In the genomic region with DNA sequence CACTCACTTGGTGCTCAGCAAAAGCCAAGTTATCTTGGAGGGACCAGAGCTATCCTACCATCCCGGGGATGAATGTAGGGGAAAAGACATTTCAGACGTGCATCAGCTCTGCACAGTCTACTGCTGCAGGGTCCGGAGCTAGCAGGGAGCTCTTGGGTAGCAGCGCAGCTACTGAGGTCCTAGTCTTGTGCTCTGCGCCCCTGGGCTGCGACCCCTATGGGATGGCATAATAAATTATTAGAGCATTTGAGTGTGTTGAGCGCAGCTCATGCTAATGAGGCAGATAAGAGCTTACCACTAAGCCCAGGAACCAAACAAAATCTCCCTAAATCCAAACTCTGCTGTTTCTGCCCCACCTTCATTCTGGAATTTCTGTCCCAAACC, we compare ENCODE assay signal across 12 mouse cellular contexts. TPM values are rescaled to one million over a fixed set of nuclear protein-coding genes. Genes with fewer than 3 reads are reported as not detected.
A peak's percentile ranks its signal among the peaks of the same experiment; 100 is the strongest.
DNase-seq lines count a peak whose midpoint lies in the region; ATAC-seq lines count a peak whose summit lies in the region.
"Had no signal": no experiment of that assay in that cellular context is flagged by ENCODE, and none has a peak within 500 bp of the region (broad histone marks: within the 10 kb centered on the region; RNA-seq: fewer than 3 reads in every experiment).

No protein-coding gene starts in this region.

- no peaks in the 10 kb centered on the region for H3K4me1 ChIP-seq in embryonic facial prominence, embryonic 12.5 days
- H3K4me1 ChIP-seq in forebrain, embryonic 15.5 days = peaks cover 30% of the 10 kb centered on the region
- H3K4me1 ChIP-seq in midbrain, embryonic 10.5 days = peaks cover 42% of the 10 kb centered on the region
- no peaks in the 10 kb centered on the region; the same call in 1 of the 2 replicates for H3K4me1 ChIP-seq in neural tube, embryonic 14.5 days (ENCODE audit: control insufficient read depth, insufficient read depth, low read length)

- 0 out of 2 replicates have a peak overlapping the region, but pooled peaks have one; percentile 9 for H3K4me2 ChIP-seq in embryonic facial prominence, embryonic 12.5 days (replicated peaks)
- peak overlapping the region; percentile 47 for H3K4me2 ChIP-seq in forebrain, embryonic 15.5 days (replicated peaks)
- peak overlapping the region; percentile 53 for H3K4me2 ChIP-seq in neural tube, embryonic 14.5 days (ENCODE audit: low read depth, low read length)

- 0 out of 2 replicates have a peak, but pooled peaks cover 4% of the 10 kb centered on the region for H3K9me3 ChIP-seq in embryonic facial prominence, embryonic 12.5 days
- H3K9me3 ChIP-seq in forebrain, embryonic 15.5 days = no peaks in the 10 kb centered on the region
- H3K9me3 ChIP-seq in midbrain, embryonic 10.5 days (replicated peaks) = peaks cover 6% of the 10 kb centered on the region; the same call in 1 of the 2 replicates
- no peaks in the 10 kb centered on the region for H3K9me3 ChIP-seq in neural tube, embryonic 14.5 days (ENCODE audit: control insufficient read depth, low read length)

- no peak overlapping the region for H3K27ac ChIP-seq in embryonic facial prominence, embryonic 12.5 days
- H3K27ac ChIP-seq in forebrain, embryonic 15.5 days (replicated peaks) = peak overlapping the region; percentile 62
- H3K27ac ChIP-seq in midbrain, embryonic 10.5 days (replicated peaks) = peak overlapping the region; percentile 81
- H3K27ac ChIP-seq in neural tube, embryonic 14.5 days (ENCODE audit: low read depth, low read length) = no peak overlapping the region

- WGBS in embryonic facial prominence, embryonic 12.5 days = 11% methylated on average over 7 of the region's 7 CpGs
- under 1% methylated on average over 7 of the region's 7 CpGs for WGBS in forebrain, embryonic 15.5 days
- WGBS in midbrain, embryonic 10.5 days = 11% methylated on average over 7 of the region's 7 CpGs
- 5% methylated on average over 7 of the region's 7 CpGs for WGBS in neural tube, embryonic 14.5 days

- H3K27me3 ChIP-seq in embryonic facial prominence, embryonic 12.5 days = peaks cover 58% of the 10 kb centered on the region
- peaks cover 8% of the 10 kb centered on the region; the same call in 1 of the 2 replicates for H3K27me3 ChIP-seq in forebrain, embryonic 15.5 days
- H3K27me3 ChIP-seq in midbrain, embryonic 10.5 days (ENCODE audit: low read depth, poor library complexity, severe bottlenecking) = peaks cover 94% of the 10 kb centered on the region
- H3K27me3 ChIP-seq in neural tube, embryonic 14.5 days (ENCODE audit: control insufficient read depth, insufficient read depth, low read length) = no peaks in the 10 kb centered on the region

- H3K9ac ChIP-seq in embryonic facial prominence, embryonic 12.5 days = no peak overlapping the region
- H3K9ac ChIP-seq in forebrain, embryonic 15.5 days (replicated peaks) = peak overlapping the region; percentile 16; the same call in 1 of the 2 replicates
- H3K9ac ChIP-seq in neural tube, embryonic 14.5 days (replicated peaks; ENCODE audit: low read depth, low read length) = no peak overlapping the region
- H3K9ac ChIP-seq: liver, postnatal 0 days had no signal

- no peaks in the 10 kb centered on the region for H3K36me3 ChIP-seq in embryonic facial prominence, embryonic 12.5 days
- no peaks in the 10 kb centered on the region for H3K36me3 ChIP-seq in forebrain, embryonic 15.5 days
- no peaks in the 10 kb centered on the region for H3K36me3 ChIP-seq in midbrain, embryonic 10.5 days
- H3K36me3 ChIP-seq in neural tube, embryonic 14.5 days (ENCODE audit: control insufficient read depth, insufficient read depth, low read length) = no peaks in the 10 kb centered on the region

- no peak for DNase-seq in midbrain, embryonic 10.5 days (ENCODE audit: low spot score)
- DNase-seq in thymus, adult 18-20 months = no peak
- no peak for DNase-seq in spleen, postnatal 4 days (ENCODE audit: low spot score in 2 of 2)
- DNase-seq: gastrocnemius, postnatal 36 days; kidney, adult 18-20 months; liver, postnatal 0 days; thymus, adult 2 months had no signal

- no peak for ATAC-seq in embryonic facial prominence, embryonic 12.5 days (ENCODE audit: insufficient number of reproducible peaks, insufficient read depth, low FRiP score, low TSS enrichment)
- ATAC-seq in forebrain, embryonic 15.5 days (replicated peaks) = peak; percentile 62
- peak; percentile 68 for ATAC-seq in neural tube, embryonic 14.5 days (ENCODE audit: low read depth)
- ATAC-seq in CD4-positive, CD25-positive, alpha-beta regulatory T cell, adult 4 months = no peak
- ATAC-seq: liver, postnatal 0 days had no signal

- no peak overlapping the region for H3K4me3 ChIP-seq in embryonic facial prominence, embryonic 12.5 days
- H3K4me3 ChIP-seq in forebrain, embryonic 15.5 days = peak overlapping the region; percentile 24; the same call in 1 of the 2 replicates
- H3K4me3 ChIP-seq in midbrain, embryonic 10.5 days = peak overlapping the region; percentile 47
- no peak overlapping the region for H3K4me3 ChIP-seq in neural tube, embryonic 14.5 days (ENCODE audit: low read depth, low read length)

RNA-seq across cellular contexts. Expression of gene Ascl1, which starts 8.2 kb away (rescaled TPM):
- 5.7 and 6.2 TPM in 2 replicates for polyA plus RNA-seq in embryonic facial prominence, embryonic 12.5 days (2016; fragmentation: Nextera tagmentation; extraction: Ambion mirVana)
- polyA plus RNA-seq in forebrain, embryonic 15.5 days (2015; fragmentation: Nextera tagmentation; extraction: Ambion mirVana) = 24.2 and 25.8 TPM in 2 replicates
- polyA plus RNA-seq in midbrain, embryonic 10.5 days (2016; fragmentation: Nextera tagmentation; extraction: Ambion mirVana) = 29.4 and 48.2 TPM in 2 replicates
- polyA plus RNA-seq in neural tube, embryonic 14.5 days (2014; fragmentation: Nextera tagmentation; extraction: Ambion mirVana) = 8.7 and 8.8 TPM in 2 replicates
- not detected for polyA plus RNA-seq in CD4-positive, CD25-positive, alpha-beta regulatory T cell, adult 4 months (2017; shearing (Covaris generic))
- polyA plus RNA-seq: liver, postnatal 0 days; spleen, adult 2 months had no signal

RNA-seq across cellular contexts. Expression of gene Pah, which starts 19.9 kb away (rescaled TPM):
- not detected in 2 replicates for polyA plus RNA-seq in embryonic facial prominence, embryonic 12.5 days (2016; fragmentation: Nextera tagmentation; extraction: Ambion mirVana)
- not detected in 2 replicates for polyA plus RNA-seq in forebrain, embryonic 15.5 days (2015; fragmentation: Nextera tagmentation; extraction: Ambion mirVana)
- 0.23 and 0.27 TPM in 2 replicates for polyA plus RNA-seq in midbrain, embryonic 10.5 days (2016; fragmentation: Nextera tagmentation; extraction: Ambion mirVana)
- polyA plus RNA-seq in neural tube, embryonic 14.5 days (2014; fragmentation: Nextera tagmentation; extraction: Ambion mirVana) = not detected in 2 replicates
- not detected for polyA plus RNA-seq in CD4-positive, CD25-positive, alpha-beta regulatory T cell, adult 4 months (2017; shearing (Covaris generic))

Comparison
In these comparisons a context has a peak if more than half of its experiments do, and no peak if none do; other contexts are left out.
1. ATAC-seq: peak in forebrain, embryonic 15.5 days (single experiment) and neural tube, embryonic 14.5 days (single experiment); none in embryonic facial prominence, embryonic 12.5 days (single experiment) and CD4-positive, CD25-positive, alpha-beta regulatory T cell, adult 4 months (single experiment).
2. H3K27ac ChIP-seq: peak in forebrain, embryonic 15.5 days (single experiment) and midbrain, embryonic 10.5 days (single experiment); none in embryonic facial prominence, embryonic 12.5 days (single experiment) and neural tube, embryonic 14.5 days (single experiment).
3. H3K4me3 ChIP-seq: peak in forebrain, embryonic 15.5 days (single experiment) and midbrain, embryonic 10.5 days (single experiment); none in embryonic facial prominence, embryonic 12.5 days (single experiment) and neural tube, embryonic 14.5 days (single experiment).
4. Peak in every context shown above with its lines, with median percentiles within 50 percentile points of each other: H3K4me2 ChIP-seq.